Mouse (Mus musculus) large intestine, adult 2 months (tissue): Measurements from ENCODE around the gene Hyal2. TPM values are rescaled to one million over a fixed set of nuclear protein-coding genes. Genes with fewer than 3 reads are reported as not detected.

Experiments used
- polyA plus RNA-seq: library from polyadenylated mRNA; depleted of rRNA; stranded (reverse); fragments of >200 nt; gene quantifications from 2 replicates; pipeline ENCODE4 v1.2.3, GENCODE M21; 2012; rRNA removed

Gene Hyal2
- polyA plus RNA-seq, 1 experiment, result 76.1 TPM

Other genes with a start within 250 kb of the Hyal2 start
- gene Hemk1, start 229.6 kb upstream of the Hyal2 start, polyA plus RNA-seq, result 12.2 and 12.8 TPM in 2 replicates
- gene 6430571L13Rik, start 227.3 kb upstream of the Hyal2 start, polyA plus RNA-seq, result 0.05 and 0.16 TPM in 2 replicates
- gene Cacna2d2, start 168.3 kb upstream of the Hyal2 start, polyA plus RNA-seq, result 2.2 and 4.1 TPM in 2 replicates
- gene Tmem115, start 34.0 kb upstream of the Hyal2 start, polyA plus RNA-seq, result 48.8 and 55.0 TPM in 2 replicates
- 42.8 and 43.7 TPM in 2 replicates for gene Cyb561d2, start 25.8 kb upstream of the Hyal2 start, polyA plus RNA-seq
- 27.7 and 31.6 TPM in 2 replicates for gene Nprl2, start 25.7 kb upstream of the Hyal2 start, polyA plus RNA-seq
- 0.29 and 0.40 TPM in 2 replicates for gene Zmynd10, start 20.6 kb upstream of the Hyal2 start, polyA plus RNA-seq
- 28.6 and 37.1 TPM in 2 replicates for gene Rassf1, start 16.4 kb upstream of the Hyal2 start, polyA plus RNA-seq
- 45.2 and 46.3 TPM in 2 replicates for gene Tusc2, start 4.7 kb upstream of the Hyal2 start, polyA plus RNA-seq
- gene Hyal1, start 9.0 kb downstream of the Hyal2 start, polyA plus RNA-seq, result 1.7 and 4.5 TPM in 2 replicates
- 19.0 and 29.1 TPM in 2 replicates for gene Naa80, start 10.9 kb downstream of the Hyal2 start, polyA plus RNA-seq
- 0.36 and 0.57 TPM in 2 replicates for gene Hyal3, start 12.9 kb downstream of the Hyal2 start, polyA plus RNA-seq
- 60.1 and 74.4 TPM in 2 replicates for gene Ifrd2, start 19.7 kb downstream of the Hyal2 start, polyA plus RNA-seq
- gene Sema3b, start 41.3 kb downstream of the Hyal2 start, polyA plus RNA-seq, result 38.6 and 47.6 TPM in 2 replicates
- 470 and 526 TPM in 2 replicates for gene Gnai2, start 67.4 kb downstream of the Hyal2 start, polyA plus RNA-seq
- gene Slc38a3, start 101.6 kb downstream of the Hyal2 start, polyA plus RNA-seq, result 1.5 and 1.7 TPM in 2 replicates
- 0.35 and 0.55 TPM in 2 replicates for gene Gnat1, start 111.8 kb downstream of the Hyal2 start, polyA plus RNA-seq
- 14.1 and 20.1 TPM in 2 replicates for gene Sema3f, start 142.5 kb downstream of the Hyal2 start, polyA plus RNA-seq
- 37.9 and 62.1 TPM in 2 replicates for gene Rbm5, start 203.1 kb downstream of the Hyal2 start, polyA plus RNA-seq